Mouse (Mus musculus): ENCODE results near the gene Pard6b. TPM values are rescaled to one million over a fixed set of nuclear protein-coding genes. Genes with fewer than 3 reads are reported as not detected.

The Pard6b gene
- polyA plus RNA-seq, 1 experiment from 2014 or later = 7.1 TPM

DNA sequence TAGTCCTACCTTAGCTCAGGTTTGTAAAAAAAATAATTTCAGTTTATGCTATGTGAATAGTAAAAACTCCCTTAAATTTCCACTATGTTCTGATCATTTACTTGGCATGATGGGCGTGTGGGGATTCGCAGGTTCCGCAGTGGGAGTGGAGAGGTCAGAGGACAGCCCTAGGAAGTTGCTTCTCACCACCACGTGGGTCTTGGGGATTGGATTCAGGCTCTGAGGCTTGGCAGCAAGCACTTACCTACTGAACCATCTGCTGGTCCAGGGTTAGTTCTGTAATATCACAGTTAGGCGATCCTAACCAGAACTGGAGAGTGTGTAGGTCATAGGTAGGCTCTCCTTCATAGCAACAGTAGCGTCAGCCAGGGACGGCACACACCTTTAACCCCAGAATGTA, 3.4 kb downstream of the Pard6b start:
- WGBS = 91% methylated on average over 7 of the region's 7 CpGs
- peaks cover 6% of the 10 kb centered on the region for H3K4me1 ChIP-seq (replicated peaks; ENCODE audit: control insufficient read depth, insufficient read depth, low read length)

DNA sequence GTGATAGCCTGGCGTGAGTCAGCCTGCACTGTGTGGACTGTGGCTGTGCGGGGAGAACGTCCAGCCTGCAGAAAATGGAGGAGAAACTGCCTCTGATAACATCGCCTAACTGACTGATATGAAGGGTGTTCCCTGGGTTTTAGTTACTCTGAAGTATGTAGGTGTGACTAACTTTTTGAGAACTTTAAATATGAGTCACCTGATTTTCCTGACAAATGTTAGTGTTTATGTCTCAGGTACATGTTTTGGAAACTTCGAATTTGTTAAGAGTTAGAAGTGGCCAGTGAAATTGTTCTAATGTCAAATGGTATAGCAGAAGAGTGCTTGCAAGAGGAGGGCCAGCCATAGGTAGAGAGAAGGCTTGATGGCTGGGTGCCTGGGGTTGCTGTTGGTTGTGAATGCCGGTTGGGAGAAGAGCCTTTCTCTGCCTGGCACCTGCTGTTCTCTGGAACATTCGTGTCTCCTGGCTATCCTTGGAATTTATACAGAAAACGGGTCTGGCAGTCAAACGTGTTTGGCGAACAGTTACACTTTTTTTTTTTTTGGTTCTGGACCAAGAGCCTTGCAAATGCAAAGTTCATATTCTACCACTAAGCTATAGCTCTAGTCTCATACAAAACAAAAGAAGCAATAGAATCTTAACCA, 4.9 kb downstream of the Pard6b start:
- no peak overlapping the region for H3K9ac ChIP-seq (ENCODE audit: low read depth, low read length)
- H3K27me3 ChIP-seq (ENCODE audit: control insufficient read depth, insufficient read depth, low read length) = peaks cover 9% of the 10 kb centered on the region
- H3K4me2 ChIP-seq (replicated peaks; ENCODE audit: low read depth, low read length) = no peak overlapping the region
- DNase-seq (ENCODE audit: low spot score) (no peak), ATAC-seq (ENCODE audit: low FRiP score) (no peak)
- H3K27ac ChIP-seq (ENCODE audit: low read depth, low read length) = no peak overlapping the region
- H3K4me3 ChIP-seq (ENCODE audit: low read depth, low read length) = no peak overlapping the region
- 81% methylated on average over 10 of the region's 10 CpGs for WGBS
- H3K4me1 ChIP-seq (replicated peaks; ENCODE audit: control insufficient read depth, insufficient read depth, low read length) = peaks cover 3% of the 10 kb centered on the region
- H3K9me3 ChIP-seq (ENCODE audit: control insufficient read depth, low read length) = no peaks in the 10 kb centered on the region
- no peaks in the 10 kb centered on the region for H3K36me3 ChIP-seq (ENCODE audit: control insufficient read depth, insufficient read depth, low read length)

More for the DNA sequence above, 3.4 kb downstream of the Pard6b start:
- H3K27me3 ChIP-seq (ENCODE audit: control insufficient read depth, insufficient read depth, low read length) = peaks cover 9% of the 10 kb centered on the region
- H3K9me3 ChIP-seq (ENCODE audit: control insufficient read depth, low read length) = no peaks in the 10 kb centered on the region
- ATAC-seq (ENCODE audit: low FRiP score) (no peak), DNase-seq (ENCODE audit: low spot score) (no peak)
- H3K4me2 ChIP-seq (replicated peaks; ENCODE audit: low read depth, low read length) = no peak overlapping the region
- no peaks in the 10 kb centered on the region for H3K36me3 ChIP-seq (ENCODE audit: control insufficient read depth, insufficient read depth, low read length)
- H3K9ac ChIP-seq (ENCODE audit: low read depth, low read length) = no peak overlapping the region
- no peak overlapping the region for H3K4me3 ChIP-seq (ENCODE audit: low read depth, low read length)
- no peak overlapping the region for H3K27ac ChIP-seq (ENCODE audit: low read depth, low read length)

DNA sequence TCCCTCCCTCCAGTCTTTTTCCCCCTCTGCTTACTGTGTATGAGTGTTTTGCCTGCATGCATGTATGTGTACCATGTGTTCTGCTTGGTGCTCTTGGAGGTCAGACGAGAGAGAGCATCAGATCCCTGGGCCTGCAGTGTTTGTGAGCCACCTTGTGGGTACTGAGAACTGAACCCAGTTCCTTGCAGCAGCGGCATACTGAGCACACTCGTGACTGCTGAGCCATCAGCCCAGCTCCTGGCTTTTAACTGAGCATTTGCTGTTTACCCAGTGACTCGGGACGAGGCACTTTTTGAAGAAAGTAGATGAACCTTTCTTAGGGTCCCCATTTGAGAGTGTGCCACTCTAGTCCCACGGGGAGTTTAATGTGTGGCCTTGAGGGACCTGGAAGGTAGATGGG, 5.5 kb downstream of the Pard6b start:
- Histone ChIP-seq H3K9me3 (ENCODE audit: control insufficient read depth, low read length) (no peaks in the 10 kb centered on the region), H3K27ac (ENCODE audit: low read depth, low read length) (no peak overlapping the region), H3K4me1 (replicated peaks; ENCODE audit: control insufficient read depth, insufficient read depth, low read length) (peaks cover 3% of the 10 kb centered on the region), H3K4me2 (replicated peaks; ENCODE audit: low read depth, low read length) (no peak overlapping the region), H3K4me3 (ENCODE audit: low read depth, low read length) (no peak overlapping the region), H3K27me3 (ENCODE audit: control insufficient read depth, insufficient read depth, low read length) (peaks cover 9% of the 10 kb centered on the region), H3K36me3 (ENCODE audit: control insufficient read depth, insufficient read depth, low read length) (no peaks in the 10 kb centered on the region), H3K9ac (ENCODE audit: low read depth, low read length) (no peak overlapping the region)
- ATAC-seq (ENCODE audit: low FRiP score) (no peak), DNase-seq (ENCODE audit: low spot score) (no peak)
- WGBS = 79% methylated on average over 6 of the region's 6 CpGs

DNA sequence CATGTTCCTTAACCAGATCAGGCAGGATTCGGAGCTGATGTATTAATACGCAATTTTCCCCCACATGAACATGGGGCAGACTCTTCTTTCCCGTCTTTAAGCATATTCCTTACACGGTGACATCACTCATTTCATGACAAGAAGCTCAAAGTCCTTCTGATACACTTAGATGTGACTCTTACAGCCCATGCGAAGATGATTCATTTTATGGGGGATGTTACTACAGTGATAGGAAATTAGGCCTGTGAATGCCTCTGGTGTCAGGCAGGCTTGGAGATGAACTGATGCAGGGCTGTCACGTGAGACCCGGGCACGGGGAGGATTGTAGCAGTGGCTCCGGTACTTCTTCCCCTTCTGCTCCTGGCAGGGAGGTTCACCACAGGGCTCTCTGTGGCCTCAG, 6.0 kb downstream of the Pard6b start:
- Histone ChIP-seq H3K27ac (ENCODE audit: low read depth, low read length) (no peak overlapping the region), H3K36me3 (ENCODE audit: control insufficient read depth, insufficient read depth, low read length) (no peaks in the 10 kb centered on the region), H3K4me1 (replicated peaks; ENCODE audit: control insufficient read depth, insufficient read depth, low read length) (peaks cover 3% of the 10 kb centered on the region), H3K4me3 (ENCODE audit: low read depth, low read length) (no peak overlapping the region), H3K27me3 (ENCODE audit: control insufficient read depth, insufficient read depth, low read length) (peaks cover 8% of the 10 kb centered on the region), H3K4me2 (replicated peaks; ENCODE audit: low read depth, low read length) (no peak overlapping the region), H3K9ac (ENCODE audit: low read depth, low read length) (no peak overlapping the region), H3K9me3 (ENCODE audit: control insufficient read depth, low read length) (no peaks in the 10 kb centered on the region)
- 88% methylated on average over 9 of the region's 9 CpGs for WGBS
- DNase-seq (ENCODE audit: low spot score) = no peak
- ATAC-seq (ENCODE audit: low FRiP score) = no peak

DNA sequence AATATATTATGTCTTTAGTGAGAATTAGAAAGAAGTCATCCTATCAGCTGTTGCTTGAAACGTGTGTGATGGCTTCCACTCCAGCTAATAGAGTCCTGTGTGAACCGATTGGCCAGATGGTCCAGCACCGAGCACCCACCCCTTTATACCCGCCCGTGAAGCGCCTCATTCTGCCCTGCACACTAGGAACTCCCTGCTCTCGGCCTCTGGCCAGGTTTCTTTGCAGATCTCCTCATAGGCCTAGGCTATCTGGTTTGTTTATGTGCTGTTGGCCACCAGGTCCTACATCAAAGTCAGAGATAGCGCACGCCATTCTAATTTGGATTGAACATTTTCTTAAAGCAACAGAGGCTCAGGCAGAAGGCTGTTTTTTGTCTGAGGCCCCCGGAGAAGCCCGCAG, 10.8 kb downstream of the Pard6b start:
- no peaks in the 10 kb centered on the region for H3K36me3 ChIP-seq (ENCODE audit: control insufficient read depth, insufficient read depth, low read length)
- no peaks in the 10 kb centered on the region for H3K27me3 ChIP-seq (ENCODE audit: control insufficient read depth, insufficient read depth, low read length)
- H3K9me3 ChIP-seq (ENCODE audit: control insufficient read depth, low read length) = no peaks in the 10 kb centered on the region
- H3K4me3 ChIP-seq (ENCODE audit: low read depth, low read length) = no peak overlapping the region
- no peak overlapping the region for H3K4me2 ChIP-seq (replicated peaks; ENCODE audit: low read depth, low read length)
- ATAC-seq (ENCODE audit: low FRiP score) (no peak), DNase-seq (ENCODE audit: low spot score) (no peak)
- WGBS = 86% methylated on average over 11 of the region's 11 CpGs
- no peak overlapping the region for H3K9ac ChIP-seq (ENCODE audit: low read depth, low read length)
- H3K27ac ChIP-seq (ENCODE audit: low read depth, low read length) = no peak overlapping the region
- H3K4me1 ChIP-seq (replicated peaks; ENCODE audit: control insufficient read depth, insufficient read depth, low read length) = no peaks in the 10 kb centered on the region

DNA sequence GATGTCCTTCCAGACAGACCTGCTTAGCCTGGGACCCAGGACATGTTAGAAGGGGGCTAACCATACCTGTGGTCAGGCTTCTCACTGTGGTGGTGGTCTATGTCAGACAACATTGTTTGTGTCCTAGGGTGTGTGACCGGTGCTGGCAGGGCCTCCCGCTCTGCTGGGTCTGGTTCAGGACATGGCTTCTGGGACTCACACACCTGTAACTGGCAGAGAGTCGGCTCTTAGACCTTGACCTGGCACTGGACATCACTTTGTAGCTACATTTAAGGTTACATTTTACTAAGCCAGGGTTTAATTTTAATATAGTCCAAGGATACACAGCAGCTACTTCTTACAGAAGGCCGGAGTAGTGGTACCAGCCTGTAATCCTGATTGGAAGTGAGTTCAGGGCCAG, 12.3 kb downstream of the Pard6b start:
- DNase-seq (ENCODE audit: low spot score) = no peak
- no peaks in the 10 kb centered on the region for H3K27me3 ChIP-seq (ENCODE audit: control insufficient read depth, insufficient read depth, low read length)
- H3K27ac ChIP-seq (ENCODE audit: low read depth, low read length) = no peak overlapping the region
- no peaks in the 10 kb centered on the region for H3K36me3 ChIP-seq (ENCODE audit: control insufficient read depth, insufficient read depth, low read length)
- no peak for ATAC-seq (ENCODE audit: low FRiP score)
- H3K4me2 ChIP-seq (replicated peaks; ENCODE audit: low read depth, low read length) = no peak overlapping the region
- H3K9me3 ChIP-seq (ENCODE audit: control insufficient read depth, low read length) = no peaks in the 10 kb centered on the region
- WGBS = 93% methylated on average over 4 of the region's 4 CpGs
- H3K9ac ChIP-seq (ENCODE audit: low read depth, low read length) = no peak overlapping the region
- no peak overlapping the region for H3K4me3 ChIP-seq (ENCODE audit: low read depth, low read length)
- no peaks in the 10 kb centered on the region for H3K4me1 ChIP-seq (replicated peaks; ENCODE audit: control insufficient read depth, insufficient read depth, low read length)

DNA sequence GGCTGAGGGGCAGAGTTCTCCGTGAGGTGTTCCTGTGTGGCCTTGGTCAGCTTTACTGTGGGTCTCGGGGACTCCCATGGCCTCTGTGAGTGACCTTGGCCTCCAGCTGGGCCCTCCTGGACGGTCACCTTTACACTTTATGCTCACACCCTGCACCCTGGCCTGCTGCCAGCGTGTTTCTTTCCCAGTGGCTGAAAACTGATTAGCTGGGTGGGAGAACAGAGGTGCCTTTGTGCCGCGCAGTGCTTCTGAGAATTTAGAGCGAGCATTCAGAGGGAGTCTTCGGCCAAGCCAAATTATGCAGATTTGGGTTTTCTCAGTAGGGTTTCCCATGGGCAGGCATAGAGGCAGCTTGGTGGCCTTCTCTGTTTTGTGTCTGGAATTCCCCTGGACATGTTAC, 14.3 kb downstream of the Pard6b start:
- Histone ChIP-seq H3K27me3 (ENCODE audit: control insufficient read depth, insufficient read depth, low read length) (no peaks in the 10 kb centered on the region), H3K9me3 (ENCODE audit: control insufficient read depth, low read length) (no peaks in the 10 kb centered on the region), H3K4me3 (ENCODE audit: low read depth, low read length) (no peak overlapping the region), H3K27ac (ENCODE audit: low read depth, low read length) (no peak overlapping the region), H3K4me1 (replicated peaks; ENCODE audit: control insufficient read depth, insufficient read depth, low read length) (no peaks in the 10 kb centered on the region), H3K4me2 (replicated peaks; ENCODE audit: low read depth, low read length) (no peak overlapping the region), H3K36me3 (ENCODE audit: control insufficient read depth, insufficient read depth, low read length) (no peaks in the 10 kb centered on the region), H3K9ac (ENCODE audit: low read depth, low read length) (no peak overlapping the region)
- 71% methylated on average over 8 of the region's 8 CpGs for WGBS
- ATAC-seq (ENCODE audit: low FRiP score) (no peak; the same call in 1 of the 2 replicates), DNase-seq (ENCODE audit: low spot score) (no peak)

DNA sequence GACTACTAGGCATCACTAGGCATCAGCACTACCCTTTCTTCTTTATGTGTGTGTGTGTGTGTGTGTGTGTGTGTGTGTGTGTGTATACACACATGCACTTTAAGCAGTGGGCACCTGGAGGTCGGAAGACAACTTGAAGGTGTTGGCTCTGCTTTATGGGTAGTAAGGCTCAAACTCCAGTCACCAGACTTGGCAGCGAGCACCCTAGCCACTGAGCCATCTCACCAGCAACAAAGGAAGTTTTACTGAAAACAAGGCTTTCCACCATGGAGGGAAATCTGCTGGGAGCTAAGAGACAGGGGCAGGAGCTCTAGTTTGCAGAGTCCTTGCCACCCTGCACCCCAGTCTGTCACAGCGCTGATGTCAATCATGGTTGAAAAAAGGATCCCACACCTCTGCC, 15.7 kb downstream of the Pard6b start:
- no peaks in the 10 kb centered on the region for H3K4me1 ChIP-seq (replicated peaks; ENCODE audit: control insufficient read depth, insufficient read depth, low read length)
- DNase-seq (ENCODE audit: low spot score) (no peak), ATAC-seq (ENCODE audit: low FRiP score) (no peak)
- no peaks in the 10 kb centered on the region for H3K9me3 ChIP-seq (ENCODE audit: control insufficient read depth, low read length)
- H3K4me3 ChIP-seq (ENCODE audit: low read depth, low read length) = no peak overlapping the region
- 91% methylated on average over 3 of the region's 3 CpGs for WGBS
- H3K36me3 ChIP-seq (ENCODE audit: control insufficient read depth, insufficient read depth, low read length) = no peaks in the 10 kb centered on the region
- no peaks in the 10 kb centered on the region for H3K27me3 ChIP-seq (ENCODE audit: control insufficient read depth, insufficient read depth, low read length)
- no peak overlapping the region for H3K9ac ChIP-seq (ENCODE audit: low read depth, low read length)
- no peak overlapping the region for H3K27ac ChIP-seq (ENCODE audit: low read depth, low read length)
- H3K4me2 ChIP-seq (replicated peaks; ENCODE audit: low read depth, low read length) = no peak overlapping the region

DNA sequence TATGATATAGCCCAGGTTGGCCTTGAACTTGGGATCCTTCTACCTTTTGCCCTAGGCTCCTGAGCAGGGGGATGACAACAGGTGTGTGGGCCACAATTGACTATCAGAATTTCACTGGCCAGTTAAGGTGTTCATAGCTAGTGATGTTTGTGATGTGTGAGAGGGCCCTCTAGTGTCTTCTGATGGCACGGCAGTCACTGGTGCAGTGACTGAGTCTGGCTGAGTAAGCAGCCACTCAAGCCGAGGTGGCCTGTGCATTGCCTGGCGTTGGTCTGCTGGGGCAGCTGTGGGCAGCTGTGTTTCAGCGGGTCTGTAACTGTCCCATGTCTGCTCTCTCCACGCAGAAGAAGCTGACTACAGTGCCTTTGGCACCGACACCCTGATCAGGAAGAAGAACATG, 17.2 kb downstream of the Pard6b start:
- no peak overlapping the region for H3K4me3 ChIP-seq (ENCODE audit: low read depth, low read length)
- no peaks in the 10 kb centered on the region for H3K4me1 ChIP-seq (replicated peaks; ENCODE audit: control insufficient read depth, insufficient read depth, low read length)
- no peaks in the 10 kb centered on the region for H3K9me3 ChIP-seq (ENCODE audit: control insufficient read depth, low read length)
- DNase-seq (ENCODE audit: low spot score) = peak; percentile 61
- no peaks in the 10 kb centered on the region for H3K36me3 ChIP-seq (ENCODE audit: control insufficient read depth, insufficient read depth, low read length)
- no peak overlapping the region for H3K27ac ChIP-seq (ENCODE audit: low read depth, low read length)
- H3K27me3 ChIP-seq (ENCODE audit: control insufficient read depth, insufficient read depth, low read length) = no peaks in the 10 kb centered on the region
- no peak overlapping the region for H3K9ac ChIP-seq (ENCODE audit: low read depth, low read length)
- 44% methylated on average over 6 of the region's 6 CpGs for WGBS
- ATAC-seq (ENCODE audit: low FRiP score) = no peak
- H3K4me2 ChIP-seq (replicated peaks; ENCODE audit: low read depth, low read length) = no peak overlapping the region
